Mouse (Mus musculus): ENCODE measurements around the gene Fam78a. TPM values are rescaled to one million over a fixed set of nuclear protein-coding genes. Genes with fewer than 3 reads are reported as not detected.

The Fam78a gene
- polyA plus RNA-seq, 1 experiment, result 33.1 TPM

- Histone ChIP-seq H3K4me1 (ENCODE audit: control insufficient read depth, insufficient read depth, insufficient read length) (peaks cover 33% of the 10 kb centered on the region; the same call in 1 of the 2 replicates), H3K27ac (ENCODE audit: insufficient read depth, low read length) (peak overlapping the region; percentile 84; the same call in 1 of the 2 replicates), H3K36me3 (ENCODE audit: control insufficient read depth, insufficient read depth, low read length) (no peaks in the 10 kb centered on the region), H3K27me3 (ENCODE audit: control insufficient read depth, insufficient read depth, low read length) (no peaks in the 10 kb centered on the region), H3K4me3 (ENCODE audit: extremely low read depth, insufficient read depth, insufficient read length) (no peak overlapping the region)
- no peak for TF ChIP-seq POLR2A (IDR thresholded peaks at IDR 0.05; ENCODE audit: low read depth, low read length)
- 70% methylated on average over 5 of the region's 5 CpGs for WGBS
- no peak for DNase-seq (ENCODE audit: low read depth in 1 of 2, low spot score in 2 of 2)
Observed at GRCm38 (mm10) chr2:32058716-32059115, 25.9 kb downstream of the Fam78a start.

GRCm38 (mm10) chr2:32058241-32058640, 26.4 kb downstream of the Fam78a start:
- 86% methylated on average over 9 of the region's 9 CpGs for WGBS
- TF ChIP-seq POLR2A (IDR thresholded peaks at IDR 0.05; ENCODE audit: low read depth, low read length) (no peak), CTCF (IDR thresholded peaks at IDR 0.05; ENCODE audit: extremely low read depth, insufficient read depth, insufficient read length, insufficient replicate concordance) (no peak)
- Histone ChIP-seq H3K4me1 (ENCODE audit: control insufficient read depth, insufficient read depth, insufficient read length) (peaks cover 29% of the 10 kb centered on the region; the same call in 1 of the 2 replicates), H3K4me3 (ENCODE audit: extremely low read depth, insufficient read depth, insufficient read length) (no peak overlapping the region), H3K27ac (ENCODE audit: insufficient read depth, low read length) (peak overlapping the region; percentile 84), H3K36me3 (ENCODE audit: control insufficient read depth, insufficient read depth, low read length) (peaks cover 2% of the 10 kb centered on the region; the same call in 1 of the 2 replicates), H3K27me3 (ENCODE audit: control insufficient read depth, insufficient read depth, low read length) (no peaks in the 10 kb centered on the region)
- no peak for DNase-seq (ENCODE audit: low read depth in 1 of 2, low spot score in 2 of 2)

GRCm38 (mm10) chr2:32057794-32058193, 26.9 kb downstream of the Fam78a start:
- no peak for DNase-seq (ENCODE audit: low read depth in 1 of 2, low spot score in 2 of 2)
- H3K4me1 ChIP-seq (ENCODE audit: control insufficient read depth, insufficient read depth, insufficient read length), result peaks cover 25% of the 10 kb centered on the region; the same call in 1 of the 2 replicates
- no peak for TF ChIP-seq CTCF (IDR thresholded peaks at IDR 0.05; ENCODE audit: extremely low read depth, insufficient read depth, insufficient read length, insufficient replicate concordance)
- no peak for TF ChIP-seq POLR2A (IDR thresholded peaks at IDR 0.05; ENCODE audit: low read depth, low read length)
- 80% methylated on average over 4 of the region's 4 CpGs for WGBS
- no peaks in the 10 kb centered on the region for H3K27me3 ChIP-seq (ENCODE audit: control insufficient read depth, insufficient read depth, low read length)
- peak overlapping the region; percentile 84 for H3K27ac ChIP-seq (ENCODE audit: insufficient read depth, low read length)
- H3K4me3 ChIP-seq (ENCODE audit: extremely low read depth, insufficient read depth, insufficient read length), result no peak overlapping the region
- H3K36me3 ChIP-seq (ENCODE audit: control insufficient read depth, insufficient read depth, low read length), result peaks cover 2% of the 10 kb centered on the region; the same call in 1 of the 2 replicates

- WGBS, result 33% methylated on average over 2 of the region's 2 CpGs
- peak overlapping the region; percentile 93 for H3K27ac ChIP-seq (ENCODE audit: insufficient read depth, low read length)
- TF ChIP-seq POLR2A (IDR thresholded peaks at IDR 0.05; ENCODE audit: low read depth, low read length) (no peak), CTCF (IDR thresholded peaks at IDR 0.05; ENCODE audit: extremely low read depth, insufficient read depth, insufficient read length, insufficient replicate concordance) (no peak)
- H3K4me1 ChIP-seq (ENCODE audit: control insufficient read depth, insufficient read depth, insufficient read length), result peaks cover 22% of the 10 kb centered on the region; the same call in 1 of the 2 replicates
- H3K36me3 ChIP-seq (ENCODE audit: control insufficient read depth, insufficient read depth, low read length), result peaks cover 6% of the 10 kb centered on the region
- no peak overlapping the region for H3K4me3 ChIP-seq (ENCODE audit: extremely low read depth, insufficient read depth, insufficient read length)
- no peak for DNase-seq (ENCODE audit: low read depth in 1 of 2, low spot score in 2 of 2)
- no peaks in the 10 kb centered on the region for H3K27me3 ChIP-seq (ENCODE audit: control insufficient read depth, insufficient read depth, low read length)
Observed at GRCm38 (mm10) chr2:32057360-32057759, 27.3 kb downstream of the Fam78a start.

- Histone ChIP-seq H3K27me3 (ENCODE audit: control insufficient read depth, insufficient read depth, low read length) (no peaks in the 10 kb centered on the region), H3K36me3 (ENCODE audit: control insufficient read depth, insufficient read depth, low read length) (peaks cover 9% of the 10 kb centered on the region), H3K4me1 (ENCODE audit: control insufficient read depth, insufficient read depth, insufficient read length) (peaks cover 20% of the 10 kb centered on the region; the same call in 1 of the 2 replicates), H3K27ac (ENCODE audit: insufficient read depth, low read length) (peak overlapping the region; percentile 93), H3K4me3 (ENCODE audit: extremely low read depth, insufficient read depth, insufficient read length) (no peak overlapping the region)
- 91% methylated on average over 10 of the region's 10 CpGs for WGBS
- TF ChIP-seq POLR2A (IDR thresholded peaks at IDR 0.05; ENCODE audit: low read depth, low read length) (no peak), CTCF (IDR thresholded peaks at IDR 0.05; ENCODE audit: extremely low read depth, insufficient read depth, insufficient read length, insufficient replicate concordance) (no peak)
- DNase-seq (ENCODE audit: low read depth in 1 of 2, low spot score in 2 of 2), result no peak
Observed at GRCm38 (mm10) chr2:32056524-32056923, 28.1 kb downstream of the Fam78a start.

- DNase-seq (ENCODE audit: low read depth in 1 of 2, low spot score in 2 of 2), result no peak
- Histone ChIP-seq H3K4me3 (ENCODE audit: extremely low read depth, insufficient read depth, insufficient read length) (no peak overlapping the region), H3K4me1 (ENCODE audit: control insufficient read depth, insufficient read depth, insufficient read length) (peaks cover 20% of the 10 kb centered on the region; the same call in 1 of the 2 replicates), H3K36me3 (ENCODE audit: control insufficient read depth, insufficient read depth, low read length) (peaks cover 15% of the 10 kb centered on the region), H3K27ac (ENCODE audit: insufficient read depth, low read length) (peak overlapping the region; percentile 42; the same call in 1 of the 2 replicates), H3K27me3 (ENCODE audit: control insufficient read depth, insufficient read depth, low read length) (no peaks in the 10 kb centered on the region)
- WGBS, result 81% methylated on average over 7 of the region's 7 CpGs
- no peak for TF ChIP-seq POLR2A (IDR thresholded peaks at IDR 0.05; ENCODE audit: low read depth, low read length)
- no peak for TF ChIP-seq CTCF (IDR thresholded peaks at IDR 0.05; ENCODE audit: extremely low read depth, insufficient read depth, insufficient read length, insufficient replicate concordance)
Observed at GRCm38 (mm10) chr2:32055357-32055965, 29.2 kb downstream of the Fam78a start.

GRCm38 (mm10) chr2:32052418-32052817, 32.2 kb downstream of the Fam78a start:
- TF ChIP-seq POLR2A (IDR thresholded peaks at IDR 0.05; ENCODE audit: low read depth, low read length) (no peak), CTCF (IDR thresholded peaks at IDR 0.05; ENCODE audit: extremely low read depth, insufficient read depth, insufficient read length, insufficient replicate concordance) (no peak)
- H3K4me1 ChIP-seq (ENCODE audit: control insufficient read depth, insufficient read depth, insufficient read length), result peaks cover 11% of the 10 kb centered on the region; the same call in 1 of the 2 replicates
- DNase-seq (ENCODE audit: low read depth in 1 of 2, low spot score in 2 of 2), result no peak
- H3K36me3 ChIP-seq (ENCODE audit: control insufficient read depth, insufficient read depth, low read length), result peaks cover 18% of the 10 kb centered on the region
- H3K4me3 ChIP-seq (ENCODE audit: extremely low read depth, insufficient read depth, insufficient read length), result no peak overlapping the region
- H3K27me3 ChIP-seq (ENCODE audit: control insufficient read depth, insufficient read depth, low read length), result no peaks in the 10 kb centered on the region
- 82% methylated on average over 7 of the region's 7 CpGs for WGBS
- H3K27ac ChIP-seq (ENCODE audit: insufficient read depth, low read length), result peak overlapping the region; percentile 38

Measured in spleen, adult 2 months (tissue).